Mouse (Mus musculus) forebrain, embryonic 14.5 days (tissue): Measurements from ENCODE around the gene Chn1. TPM values are rescaled to one million over a fixed set of nuclear protein-coding genes. Genes with fewer than 3 reads are reported as not detected.

Source experiments
- ATAC-seq: fragments of 200-750 bp; cut with Nextera tagmentation; 2 replicates; pipeline ENCODE4 v1.8.0; 2017; ENCODE audit warnings: mild to moderate bottlenecking, moderate library complexity
- DNase-seq: peaks from one replicate; pipeline ENCODE4 v3.0.0-alpha.2; 2015; ENCODE audit warnings: low spot score
- H3K27ac ChIP-seq: fragments of 300-500 bp; sonication (generic); 2 replicates; pipeline ENCODE4 v1.5.1; 2014; ENCODE audit warnings: low read depth, mild to moderate bottlenecking, control low read depth, low read length, moderate library complexity
- H3K27me3 ChIP-seq: fragments of 300-500 bp; sonication (generic); replicated peaks from 2 replicates; pipeline ENCODE4 v1.6.1; 2014; ENCODE audit warnings: low read length, control low read depth, mixed read lengths; ENCODE audit not compliant: control insufficient read depth, insufficient read depth
- H3K36me3 ChIP-seq: fragments of 300-500 bp; sonication (generic); 2 replicates; pipeline ENCODE4 v1.6.1; 2014; ENCODE audit warnings: low read length, control low read depth; ENCODE audit not compliant: control insufficient read depth, insufficient read depth
- H3K4me1 ChIP-seq: fragments of 300-500 bp; sonication (generic); 2 replicates; pipeline ENCODE4 v1.6.1; 2014; ENCODE audit warnings: antibody characterized with exemption, low read length, control low read depth; ENCODE audit not compliant: control insufficient read depth, insufficient read depth
- H3K4me2 ChIP-seq: fragments of 300-500 bp; sonication (generic); 2 replicates; pipeline ENCODE4 v1.6.1; 2014; ENCODE audit warnings: mild to moderate bottlenecking, control low read depth, low read length
- H3K4me3 ChIP-seq: fragments of 300-500 bp; sonication (generic); 2 replicates; pipeline ENCODE4 v1.5.1; 2014; ENCODE audit warnings: low read depth, low read length, control low read depth
- H3K9ac ChIP-seq: fragments of 300-500 bp; sonication (generic); 2 replicates; pipeline ENCODE4 v1.6.1; 2014; ENCODE audit warnings: mild to moderate bottlenecking, low read length, control low read depth, moderate library complexity
- H3K9me3 ChIP-seq: fragments of 300-500 bp; sonication (generic); replicated peaks from 2 replicates; pipeline ENCODE4 v1.6.1; 2016; ENCODE audit warnings: low read length, control low read depth, mixed read lengths; ENCODE audit not compliant: control insufficient read depth
- WGBS: fragments of 180-500 bp; shearing (Covaris S2); extraction: QIAGEN DNeasy Blood & Tissue Kit; methylation state at CpG from one replicate; pipeline ENCODE4 v1.1.7; 2014; 5-methylcytosine and 5-hydroxymethylcytosine counted together
- polyA plus RNA-seq: library from polyadenylated mRNA; unstranded; fragments of >200 nt; fragmentation: Nextera tagmentation; extraction: Ambion mirVana; gene quantifications from 2 replicates; pipeline ENCODE4 v1.2.1, GENCODE M21; 2014

Gene Chn1
- polyA plus RNA-seq, 1 experiment from 2014 or later = 93.5 TPM

DNA sequence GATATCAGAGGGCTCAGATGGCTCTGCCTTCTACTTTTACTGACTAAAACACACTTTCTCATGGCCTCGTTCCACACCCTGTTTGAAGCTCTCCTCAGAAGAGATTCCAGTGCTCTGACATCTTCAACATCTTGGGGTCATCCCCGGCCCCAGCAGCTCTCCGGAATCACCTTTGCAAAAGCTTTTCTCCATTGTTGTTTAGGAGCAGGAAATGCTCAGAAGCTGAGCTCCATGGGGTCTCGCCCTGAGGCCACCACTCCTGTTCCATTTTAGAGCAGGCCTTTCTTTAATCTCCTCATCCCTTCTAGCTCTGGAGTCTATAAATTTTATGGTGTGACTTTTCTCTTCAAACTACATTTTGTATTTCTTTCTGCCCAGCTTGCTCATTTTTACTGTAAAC, 6.5 kb downstream of the Chn1 start:
- no peak for DNase-seq
- no peak overlapping the region for H3K9ac ChIP-seq
- H3K4me1 ChIP-seq = peaks cover 21% of the 10 kb centered on the region
- WGBS = 72% methylated on average over 4 of the region's 4 CpGs
- no peaks in the 10 kb centered on the region for H3K27me3 ChIP-seq
- H3K9me3 ChIP-seq = no peaks in the 10 kb centered on the region
- ATAC-seq = no peak
- H3K27ac ChIP-seq = no peak overlapping the region
- H3K4me2 ChIP-seq = no peak overlapping the region
- H3K4me3 ChIP-seq = no peak overlapping the region
- no peaks in the 10 kb centered on the region for H3K36me3 ChIP-seq

- no peak overlapping the region for H3K4me3 ChIP-seq
- H3K27me3 ChIP-seq = no peaks in the 10 kb centered on the region
- no peaks in the 10 kb centered on the region for H3K9me3 ChIP-seq
- peaks cover 11% of the 10 kb centered on the region for H3K4me1 ChIP-seq
- H3K4me2 ChIP-seq = no peak overlapping the region
- H3K27ac ChIP-seq = no peak overlapping the region
- H3K36me3 ChIP-seq = 0 out of 2 replicates have a peak, but pooled peaks cover 3% of the 10 kb centered on the region
- ATAC-seq (no peak), DNase-seq (no peak)
- H3K9ac ChIP-seq = no peak overlapping the region
- WGBS = 46% methylated on average over 3 of the region's 3 CpGs
Observed at GRCm38 (mm10) chr2:73763541-73763940, 11.6 kb downstream of the Chn1 start.

GRCm38 (mm10) chr2:73759899-73760298, 15.2 kb downstream of the Chn1 start:
- no peak overlapping the region for H3K27ac ChIP-seq
- WGBS = 94% methylated on average over 7 of the region's 7 CpGs
- no peak overlapping the region for H3K9ac ChIP-seq
- H3K4me1 ChIP-seq = peaks cover 11% of the 10 kb centered on the region
- ATAC-seq (no peak), DNase-seq (no peak)
- H3K9me3 ChIP-seq = 0 out of 2 replicates have a peak, but pooled peaks cover 5% of the 10 kb centered on the region
- H3K4me2 ChIP-seq = no peak overlapping the region
- H3K36me3 ChIP-seq = 0 out of 2 replicates have a peak, but pooled peaks cover 3% of the 10 kb centered on the region
- no peaks in the 10 kb centered on the region for H3K27me3 ChIP-seq
- H3K4me3 ChIP-seq = no peak overlapping the region

DNA sequence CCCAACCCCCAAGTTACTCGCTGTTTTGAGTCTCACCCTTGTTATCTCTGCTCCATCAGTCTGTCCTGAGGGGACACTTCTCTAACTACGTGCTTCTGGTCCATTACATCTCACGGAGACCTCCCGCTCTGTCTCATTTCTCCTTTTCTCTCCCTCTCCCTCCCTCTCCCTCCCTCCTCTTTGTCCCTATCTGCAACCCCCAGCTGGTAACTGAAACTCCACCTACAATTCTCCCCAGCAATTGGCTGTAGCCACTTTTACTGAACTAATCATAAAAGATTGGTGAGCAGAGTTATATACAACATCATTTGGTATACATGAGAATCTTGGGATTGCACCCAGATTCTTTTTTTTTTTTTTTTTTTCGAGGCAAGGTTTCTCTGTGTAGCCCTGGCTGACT, 16.1 kb downstream of the Chn1 start:
- WGBS = 80% methylated on average over 5 of the region's 5 CpGs
- peaks cover 5% of the 10 kb centered on the region for H3K4me1 ChIP-seq
- no peaks in the 10 kb centered on the region for H3K27me3 ChIP-seq
- ATAC-seq (no peak), DNase-seq (no peak)
- no peak overlapping the region for H3K4me2 ChIP-seq
- H3K4me3 ChIP-seq = no peak overlapping the region
- 0 out of 2 replicates have a peak, but pooled peaks cover 3% of the 10 kb centered on the region for H3K36me3 ChIP-seq
- H3K9me3 ChIP-seq = 0 out of 2 replicates have a peak, but pooled peaks cover 5% of the 10 kb centered on the region
- H3K9ac ChIP-seq = no peak overlapping the region
- no peak overlapping the region for H3K27ac ChIP-seq

DNA sequence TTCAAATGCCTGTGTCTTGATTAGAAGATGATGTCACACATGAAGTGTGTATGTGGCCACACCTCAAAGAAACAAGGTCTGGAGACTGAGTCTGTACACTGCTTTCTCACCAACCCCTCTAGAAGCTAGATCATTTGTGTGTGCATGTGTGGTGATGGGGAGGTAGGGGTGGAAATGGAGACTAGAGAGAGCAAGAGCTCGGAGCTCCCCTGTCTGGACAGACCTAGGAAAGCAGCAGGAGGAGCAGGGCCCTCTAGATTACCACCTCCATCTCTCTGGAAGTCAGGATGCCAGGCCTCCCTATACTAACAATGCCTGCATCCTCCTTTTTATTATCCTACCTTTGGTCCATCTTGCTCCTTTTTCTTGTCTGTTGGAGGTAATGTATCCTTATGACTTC, 27.8 kb downstream of the Chn1 start:
- Histone ChIP-seq H3K9me3 (no peaks in the 10 kb centered on the region), H3K4me2 (no peak overlapping the region), H3K36me3 (no peaks in the 10 kb centered on the region), H3K4me1 (no peaks in the 10 kb centered on the region), H3K27me3 (no peaks in the 10 kb centered on the region), H3K4me3 (no peak overlapping the region), H3K27ac (no peak overlapping the region), H3K9ac (no peak overlapping the region)
- 79% methylated on average over 1 of the region's 1 CpGs for WGBS
- ATAC-seq (no peak), DNase-seq (no peak)

DNA sequence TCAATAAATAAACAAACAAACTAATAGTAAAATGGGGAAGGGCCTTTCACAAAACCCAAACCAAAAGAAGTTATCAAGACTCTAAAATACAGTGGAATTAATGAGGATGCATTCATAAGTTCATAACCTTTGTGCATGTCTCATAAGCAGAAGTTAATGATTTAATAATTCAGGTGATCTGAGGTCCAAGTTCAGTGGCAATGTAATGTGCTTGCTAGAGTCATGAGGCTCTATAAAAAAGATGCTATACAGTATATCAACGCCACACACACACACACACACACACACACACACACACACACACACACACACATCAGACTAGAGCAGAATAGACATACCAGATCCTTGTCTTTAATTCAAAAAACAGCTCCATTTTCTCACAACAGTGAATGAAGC, 28.8 kb downstream of the Chn1 start:
- Histone ChIP-seq H3K27me3 (no peaks in the 10 kb centered on the region), H3K4me3 (no peak overlapping the region), H3K4me2 (no peak overlapping the region), H3K36me3 (no peaks in the 10 kb centered on the region), H3K27ac (no peak overlapping the region), H3K9me3 (no peaks in the 10 kb centered on the region), H3K9ac (no peak overlapping the region), H3K4me1 (no peaks in the 10 kb centered on the region)
- 95% methylated on average over 1 of the region's 1 CpGs for WGBS
- DNase-seq (no peak), ATAC-seq (no peak)

DNA sequence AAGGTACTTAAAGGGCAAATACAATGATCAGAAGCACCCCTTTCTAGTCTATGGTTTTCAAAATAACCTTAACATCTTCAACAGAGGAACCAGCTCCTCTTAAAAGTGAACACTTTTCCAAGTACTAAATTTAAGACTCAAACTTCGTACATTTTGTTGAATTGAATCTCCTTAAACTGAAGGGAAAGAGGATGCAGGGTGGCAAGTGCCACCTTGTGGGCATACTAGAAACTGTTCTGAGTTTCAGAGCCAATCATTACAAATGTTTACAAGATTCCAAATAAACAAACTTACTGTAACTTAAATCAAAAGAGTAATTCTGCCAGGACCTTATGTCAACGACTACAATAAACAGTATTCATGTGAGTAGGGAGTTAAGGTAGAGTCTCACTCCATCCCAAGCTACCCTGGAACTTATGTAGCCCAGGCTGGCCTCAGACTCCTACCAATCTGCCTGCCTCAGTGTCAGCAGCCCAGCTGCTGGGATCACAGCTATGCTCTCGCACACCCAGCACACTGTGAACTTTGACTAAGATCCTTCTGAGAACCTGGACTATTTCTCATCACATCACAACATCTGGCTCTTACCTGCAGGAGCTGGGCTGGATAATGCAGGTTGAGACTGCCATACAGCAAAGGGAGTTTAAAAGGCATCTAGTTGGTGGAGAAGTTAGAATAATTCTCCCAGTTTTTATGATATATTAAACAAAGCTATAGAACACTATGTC, 29.3 kb downstream of the Chn1 start:
- H3K4me3 ChIP-seq = no peak overlapping the region
- no peak overlapping the region for H3K9ac ChIP-seq
- H3K4me1 ChIP-seq = no peaks in the 10 kb centered on the region
- no peaks in the 10 kb centered on the region for H3K27me3 ChIP-seq
- H3K27ac ChIP-seq = no peak overlapping the region
- no peak for ATAC-seq
- peak; percentile 33 for DNase-seq
- WGBS = 72% methylated on average over 3 of the region's 3 CpGs
- H3K36me3 ChIP-seq = no peaks in the 10 kb centered on the region
- H3K9me3 ChIP-seq = no peaks in the 10 kb centered on the region
- H3K4me2 ChIP-seq = no peak overlapping the region

DNA sequence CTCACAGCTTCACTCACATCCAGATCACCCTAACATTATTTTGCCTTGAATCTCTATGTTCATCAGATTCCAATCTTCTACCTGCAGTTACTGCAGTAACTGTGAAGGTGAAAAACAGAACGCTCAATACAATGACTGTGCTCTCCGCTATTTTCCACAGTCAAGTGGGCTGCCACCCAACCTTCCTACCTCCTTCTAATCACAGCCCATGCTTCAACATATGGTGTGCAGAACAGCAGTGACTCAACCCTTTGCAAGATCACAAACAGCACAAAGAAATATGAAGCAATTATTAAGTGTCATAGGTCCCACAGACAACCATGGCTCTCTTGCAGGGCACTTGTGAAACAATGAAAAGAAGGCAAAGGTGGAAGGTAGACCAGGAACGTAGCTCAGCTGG, 33.9 kb downstream of the Chn1 start:
- 93% methylated on average over 3 of the region's 3 CpGs for WGBS
- Histone ChIP-seq H3K36me3 (no peaks in the 10 kb centered on the region), H3K27ac (no peak overlapping the region), H3K4me2 (no peak overlapping the region), H3K4me3 (no peak overlapping the region), H3K9ac (no peak overlapping the region), H3K27me3 (no peaks in the 10 kb centered on the region), H3K4me1 (no peaks in the 10 kb centered on the region), H3K9me3 (no peaks in the 10 kb centered on the region)
- DNase-seq (no peak), ATAC-seq (no peak)

DNA sequence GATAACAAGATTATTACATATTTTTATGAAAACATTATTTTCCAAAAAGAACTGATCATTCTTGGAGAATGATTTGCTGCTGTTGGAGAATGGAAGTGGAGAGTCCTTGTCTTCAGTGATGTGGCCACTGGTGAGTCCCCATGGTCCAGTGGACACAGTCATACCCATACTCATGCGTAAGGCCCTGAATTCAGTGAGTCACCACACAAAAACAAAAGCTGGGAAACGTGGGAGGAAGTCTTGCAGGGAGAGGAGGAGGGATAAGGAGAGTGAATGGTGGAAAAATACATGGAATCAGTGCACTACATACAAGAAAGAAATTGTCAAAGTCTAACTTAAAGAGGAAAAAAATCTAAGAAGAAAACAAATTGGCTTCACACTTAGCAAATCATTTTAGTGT, 47.3 kb downstream of the Chn1 start:
- Histone ChIP-seq H3K9me3 (no peaks in the 10 kb centered on the region), H3K36me3 (no peaks in the 10 kb centered on the region), H3K4me3 (no peak overlapping the region), H3K4me1 (0 out of 2 replicates have a peak, but pooled peaks cover 3% of the 10 kb centered on the region), H3K4me2 (no peak overlapping the region), H3K27me3 (no peaks in the 10 kb centered on the region), H3K27ac (no peak overlapping the region), H3K9ac (no peak overlapping the region)
- DNase-seq (no peak), ATAC-seq (no peak)
- WGBS = 82% methylated on average over 2 of the region's 2 CpGs
